Mouse (Mus musculus) ovary, postnatal 36 days (tissue): ENCODE data around the gene Gm19684.
"Not testable (repeated sequence)": the region's sequence is repeated elsewhere in the genome, so short reads cannot be mapped to it uniquely, and the experiment has no call there.

Source experiments
- DNase-seq: peaks from one replicate; pipeline ENCODE4 v3.0.0; 2022; ENCODE audit warnings: low spot score, mixed read lengths

The Gm19684 gene

GRCm38 (mm10) chr17:36131516-36132265, 10.2 kb downstream of the Gm19684 start:
- DNase-seq = no peak

- not testable (repeated sequence) for DNase-seq
Observed at GRCm38 (mm10) chr17:36135421-36136231, 14.1 kb downstream of the Gm19684 start.

- not testable (repeated sequence) for DNase-seq
Observed at GRCm38 (mm10) chr17:36136299-36136848, 14.9 kb downstream of the Gm19684 start.

- DNase-seq = no peak
Observed at GRCm38 (mm10) chr17:36145111-36145860, 23.8 kb downstream of the Gm19684 start.

GRCm38 (mm10) chr17:36145861-36146156, 24.3 kb downstream of the Gm19684 start:
- not testable (repeated sequence) for DNase-seq

DNA sequence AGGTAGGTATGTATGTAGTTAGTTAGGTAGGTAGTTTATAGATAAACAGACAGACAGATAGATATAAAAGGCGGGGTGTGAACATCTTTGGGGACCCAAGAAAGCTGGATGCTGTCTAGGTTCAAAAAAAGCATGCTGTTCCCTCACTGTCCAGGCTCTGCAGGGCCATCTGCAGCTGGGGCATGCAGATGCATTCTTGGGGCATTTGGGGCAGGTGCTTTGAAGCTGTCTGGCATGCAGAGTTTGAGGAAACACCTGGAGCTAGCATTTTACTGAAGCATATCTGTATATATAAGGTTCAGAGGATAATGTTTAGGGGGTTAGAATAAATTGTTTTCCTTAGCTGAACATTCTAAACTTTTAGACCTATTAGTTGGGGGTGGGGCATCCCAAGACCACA, 25.5 kb downstream of the Gm19684 start:
- not testable (repeated sequence) for DNase-seq

DNA sequence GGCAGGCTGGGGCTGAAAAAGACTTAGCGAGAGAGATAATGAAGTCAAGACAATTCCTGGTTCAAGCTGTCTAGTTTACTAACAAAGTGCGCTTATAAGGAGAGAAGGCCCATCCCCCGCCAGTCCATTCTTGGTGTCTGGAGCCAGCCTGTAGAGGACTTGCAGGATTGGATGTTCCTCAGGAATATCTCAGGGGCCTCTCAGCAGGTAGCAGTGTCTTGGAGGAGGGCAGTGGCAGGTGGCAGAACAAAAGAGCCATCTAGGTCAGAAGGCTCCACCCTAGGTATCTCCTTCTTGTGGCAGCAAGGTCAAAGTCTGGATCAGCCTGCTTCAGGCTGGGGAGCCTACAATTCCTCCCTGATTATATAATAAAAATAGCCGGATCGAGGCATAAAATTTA, 27.0 kb downstream of the Gm19684 start:
- DNase-seq = not testable (repeated sequence)

- not testable (repeated sequence) for DNase-seq
Observed at GRCm38 (mm10) chr17:36151200-36151599, 29.7 kb downstream of the Gm19684 start.

DNA sequence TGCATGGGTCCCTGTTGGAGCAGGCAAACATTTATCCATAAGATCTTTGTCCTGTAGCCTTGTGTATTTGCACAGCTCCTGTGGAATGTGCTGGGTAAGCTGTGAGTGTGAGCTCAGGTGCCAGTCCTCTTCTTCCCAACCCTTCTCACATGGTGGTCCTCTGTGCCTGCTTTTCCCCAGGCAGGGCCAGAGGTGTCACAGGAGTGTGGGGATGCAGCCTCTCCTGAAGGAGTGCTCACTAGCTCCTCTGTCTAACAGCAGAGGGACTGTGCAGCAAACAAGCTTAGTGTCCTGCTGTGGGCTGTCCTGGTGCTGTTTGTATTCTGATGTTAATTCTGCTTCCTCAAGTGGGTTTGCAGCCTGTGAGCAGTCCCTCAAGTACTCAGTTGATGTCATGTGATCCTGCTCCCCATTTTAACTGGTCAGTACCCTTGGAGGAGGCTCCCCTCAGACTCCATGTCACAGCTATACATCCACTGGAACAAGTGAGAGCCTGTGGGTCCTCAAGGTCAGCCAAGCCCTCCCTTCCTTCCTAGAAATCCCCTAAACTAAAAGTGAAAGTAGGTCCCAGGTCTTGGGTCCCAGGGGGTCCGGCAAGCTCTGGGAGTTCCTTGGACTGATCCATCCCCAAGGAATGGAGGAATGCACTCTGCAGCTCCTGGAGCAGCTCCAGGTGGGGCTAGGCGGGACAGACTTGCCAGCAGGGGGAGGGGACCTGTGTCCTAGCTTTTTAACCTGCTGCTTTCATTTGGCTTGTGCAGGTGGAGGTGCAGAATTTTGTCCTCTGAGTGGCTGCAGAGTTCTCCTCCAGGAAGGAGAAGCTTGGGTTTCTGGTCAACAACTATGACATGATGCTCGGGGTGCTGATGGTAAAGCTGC, 33.0 kb downstream of the Gm19684 start:
- DNase-seq = no peak

- DNase-seq = not testable (repeated sequence)
Observed at GRCm38 (mm10) chr17:36157782-36158181, 36.3 kb downstream of the Gm19684 start.

GRCm38 (mm10) chr17:36158264-36158663, 36.8 kb downstream of the Gm19684 start:
- DNase-seq = not testable (repeated sequence)

DNA sequence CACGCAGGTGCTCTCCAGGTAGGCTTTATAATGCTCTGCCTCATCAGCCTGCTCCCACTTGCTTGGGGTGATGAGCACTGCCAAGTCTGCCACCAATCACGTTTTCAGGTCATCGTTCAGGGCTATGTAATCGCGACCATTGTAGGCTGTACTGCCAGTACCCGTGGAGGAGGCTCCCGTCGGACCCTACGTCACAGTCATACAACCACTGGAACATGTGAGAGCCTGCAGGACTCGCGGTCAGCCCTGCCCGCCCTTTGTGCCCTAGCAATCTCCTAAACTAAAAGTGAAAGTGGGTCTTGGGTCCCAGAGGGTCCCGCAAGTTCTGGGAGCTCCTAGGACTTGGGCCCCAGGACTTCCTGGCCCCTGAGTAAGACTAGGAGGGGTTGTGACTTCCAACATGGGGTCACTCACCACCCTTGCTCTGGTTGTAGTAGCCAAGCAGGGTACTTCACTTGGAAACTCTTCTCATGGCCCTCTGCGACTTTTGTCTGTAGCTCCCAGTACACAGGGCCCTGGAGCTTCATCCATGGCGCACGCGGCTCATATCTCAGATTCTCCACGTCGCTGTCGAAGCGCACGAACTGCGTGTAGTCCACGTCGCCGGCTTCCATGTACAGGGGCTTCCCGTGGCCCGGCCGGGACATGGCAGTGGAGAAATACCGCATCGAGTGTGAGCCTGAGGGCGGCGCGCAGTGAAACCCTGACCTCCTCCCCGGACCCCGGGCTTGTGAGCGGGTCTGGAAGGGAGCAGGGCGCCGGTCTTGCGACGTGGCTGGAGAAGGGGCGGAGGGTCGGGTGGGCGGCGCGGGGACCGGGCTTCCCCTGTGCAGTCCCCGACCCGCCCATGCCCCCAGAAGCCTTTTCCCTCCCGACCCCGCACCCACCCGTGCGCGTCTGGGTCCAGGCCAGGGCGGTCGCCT, 39.9 kb downstream of the Gm19684 start:
- DNase-seq = no peak

DNA sequence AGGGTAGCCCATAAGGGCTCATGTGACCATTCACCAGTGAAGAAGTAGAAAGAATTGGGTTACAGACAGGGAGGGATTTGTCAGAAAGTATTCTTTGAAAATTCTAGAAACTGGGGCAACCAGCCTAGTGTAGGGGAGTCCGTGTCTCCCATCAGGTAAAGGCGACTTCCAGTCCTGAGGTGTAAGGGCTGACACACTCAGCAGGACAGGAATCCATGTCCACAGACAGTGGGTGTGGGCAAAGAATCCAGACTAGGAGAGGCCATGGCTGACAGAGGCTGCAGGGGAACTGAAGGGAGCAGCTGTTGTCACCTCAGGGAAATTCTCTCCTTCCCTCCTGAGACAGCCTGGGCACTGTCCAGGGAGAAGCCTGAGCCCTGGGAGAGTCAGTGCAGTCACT, 45.4 kb downstream of the Gm19684 start:
- DNase-seq = not testable (repeated sequence)

DNA sequence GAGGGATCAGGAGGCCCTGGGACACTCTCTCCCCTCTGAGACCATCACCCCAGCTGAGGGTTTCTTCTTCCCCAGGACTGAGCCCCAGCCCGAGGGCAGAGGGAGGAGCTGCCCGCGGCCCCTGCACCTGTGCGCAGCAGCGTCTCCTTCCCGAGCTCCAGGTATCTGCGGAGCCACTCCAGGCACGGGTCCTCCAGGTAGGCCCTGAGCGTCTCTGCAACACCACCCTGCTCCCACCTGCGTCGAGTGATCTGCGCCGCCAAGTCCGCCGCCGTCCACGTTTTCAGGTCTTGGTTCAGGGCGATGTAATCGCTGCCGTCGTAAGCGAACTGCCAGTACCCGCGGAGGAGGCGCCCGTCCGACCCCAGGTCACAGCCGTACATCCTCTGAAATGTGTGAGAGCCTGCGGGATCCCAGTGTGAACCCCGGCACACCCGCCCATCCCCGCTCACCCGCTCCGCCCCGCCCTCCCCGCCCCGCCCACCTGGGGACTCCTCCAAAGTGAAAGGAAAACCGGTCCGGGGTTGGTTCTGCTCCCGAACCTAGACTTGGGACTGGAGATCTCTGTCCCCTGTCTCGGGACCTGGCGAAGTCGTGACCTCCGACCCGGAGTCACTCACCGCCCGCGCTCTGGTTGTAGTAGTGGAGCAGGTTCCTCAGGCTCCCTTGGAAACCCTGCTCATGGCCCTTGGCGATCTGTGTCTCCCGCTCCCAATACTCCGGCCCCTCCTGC, 46.0 kb downstream of the Gm19684 start:
- DNase-seq = no peak

DNA sequence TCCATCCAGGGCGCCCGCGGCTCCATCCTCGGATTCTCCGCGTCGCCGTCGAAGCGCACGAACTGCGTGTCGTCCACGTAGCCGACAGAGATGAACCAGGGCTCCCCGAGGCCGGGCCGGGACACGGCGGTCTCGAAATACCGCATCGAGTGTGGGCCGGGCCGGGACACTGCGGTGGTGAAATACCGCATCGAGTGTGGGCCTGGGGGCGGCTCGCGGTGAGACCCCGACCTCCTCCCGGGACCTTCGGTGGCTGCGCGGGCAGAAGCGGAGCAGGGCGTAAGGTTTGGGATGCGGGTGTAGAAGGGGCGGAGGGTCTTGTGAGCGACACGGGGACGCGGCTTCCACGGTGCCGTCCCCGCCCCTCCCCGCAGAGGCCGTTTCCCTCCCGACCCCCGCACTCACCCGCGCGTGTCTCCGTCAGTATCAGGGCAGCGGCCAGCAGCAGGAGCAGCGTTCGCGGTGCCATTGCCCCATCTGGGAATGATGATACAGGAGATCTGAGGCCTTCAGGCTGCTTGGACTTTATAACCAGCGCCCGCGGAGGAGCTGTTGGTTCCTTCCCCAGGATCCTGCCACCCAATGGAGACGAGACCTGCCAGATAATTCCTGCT, 46.7 kb downstream of the Gm19684 start, which contains the start of gene Gm8909:
Gene Gm8909, minus strand, starts transcription at position 499 of the 614 bp plus-strand sequence.
- DNase-seq = no peak

- DNase-seq = not testable (repeated sequence)
Observed at GRCm38 (mm10) chr17:36169094-36169493, 47.6 kb downstream of the Gm19684 start.

DNA sequence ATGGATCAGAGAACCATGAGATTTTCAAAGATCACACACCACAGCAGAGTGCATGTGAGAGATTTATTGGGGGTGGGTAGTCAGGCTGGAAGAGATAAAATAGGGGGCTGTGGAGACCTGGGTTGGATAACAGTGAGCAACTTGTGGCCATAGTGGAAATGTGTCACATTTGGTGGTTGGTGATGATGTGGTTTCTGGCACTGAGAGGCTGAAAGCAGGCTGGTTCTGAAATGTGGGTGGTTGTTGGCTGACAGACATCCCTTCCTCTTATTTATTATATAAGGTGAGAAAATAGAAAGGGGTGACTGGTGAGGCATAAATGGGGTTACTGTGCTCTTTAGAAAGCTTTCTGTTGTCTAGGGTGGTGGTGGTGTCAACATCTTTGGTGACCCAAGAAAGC, 48.3 kb downstream of the Gm19684 start:
- no peak for DNase-seq

- no peak for DNase-seq
Observed at GRCm38 (mm10) chr17:36170287-36170814, 48.9 kb downstream of the Gm19684 start.

- DNase-seq = not testable (repeated sequence)
Observed at GRCm38 (mm10) chr17:36176132-36176531, 54.7 kb downstream of the Gm19684 start.
